Mouse (Mus musculus): ENCODE measurements around the gene Il27ra. TPM values are rescaled to one million over a fixed set of nuclear protein-coding genes. Genes with fewer than 3 reads are reported as not detected.
A peak's percentile ranks its signal among the peaks of the same experiment; 100 is the strongest.
"Not testable (repeated sequence)": the region's sequence is repeated elsewhere in the genome, so short reads cannot be mapped to it uniquely, and the experiment has no call there.

Gene Il27ra
- polyA plus RNA-seq, 1 experiment from 2014 or later = 3.5 TPM

GRCm38 (mm10) chr8:83983222-83983621 is 59.2 kb downstream of the Il27ra start:
- Histone ChIP-seq H3K36me3 (ENCODE audit: control insufficient read depth, insufficient read depth, low read length) (peaks cover 44% of the 10 kb centered on the region), H3K4me1 (ENCODE audit: control insufficient read depth, insufficient read depth, low read length) (peaks cover 25% of the 10 kb centered on the region)
- ATAC-seq (replicated peaks; ENCODE audit: insufficient number of reproducible peaks, low FRiP score, low TSS enrichment); H3K4me3 ChIP-seq (ENCODE audit: low read depth, low read length); H3K4me2 ChIP-seq; H3K27me3 ChIP-seq (ENCODE audit: control insufficient read depth, insufficient read depth, low read length); H3K9me3 ChIP-seq (replicated peaks; ENCODE audit: control insufficient read depth, low read length); H3K9ac ChIP-seq (ENCODE audit: low read depth, low read length); H3K27ac ChIP-seq (ENCODE audit: low read depth, low read length): not testable (repeated sequence)
- WGBS (ENCODE audit: insufficient replicate concordance) = 92% methylated on average over 2 of the region's 2 CpGs

GRCm38 (mm10) chr8:83982449-83982848 is 59.9 kb downstream of the Il27ra start:
- H3K4me3 ChIP-seq (ENCODE audit: low read depth, low read length) = no peak overlapping the region
- H3K9me3 ChIP-seq (replicated peaks; ENCODE audit: control insufficient read depth, low read length) = no peaks in the 10 kb centered on the region
- no peak overlapping the region for H3K4me2 ChIP-seq
- peaks cover 42% of the 10 kb centered on the region for H3K36me3 ChIP-seq (ENCODE audit: control insufficient read depth, insufficient read depth, low read length)
- 73% methylated on average over 4 of the region's 4 CpGs for WGBS (ENCODE audit: insufficient replicate concordance)
- peaks cover 31% of the 10 kb centered on the region for H3K4me1 ChIP-seq (ENCODE audit: control insufficient read depth, insufficient read depth, low read length)
- no peak for ATAC-seq (replicated peaks; ENCODE audit: insufficient number of reproducible peaks, low FRiP score, low TSS enrichment)
- no peak overlapping the region for H3K9ac ChIP-seq (ENCODE audit: low read depth, low read length)
- no peak overlapping the region for H3K27ac ChIP-seq (ENCODE audit: low read depth, low read length)
- H3K27me3 ChIP-seq (ENCODE audit: control insufficient read depth, insufficient read depth, low read length) = no peaks in the 10 kb centered on the region

DNA sequence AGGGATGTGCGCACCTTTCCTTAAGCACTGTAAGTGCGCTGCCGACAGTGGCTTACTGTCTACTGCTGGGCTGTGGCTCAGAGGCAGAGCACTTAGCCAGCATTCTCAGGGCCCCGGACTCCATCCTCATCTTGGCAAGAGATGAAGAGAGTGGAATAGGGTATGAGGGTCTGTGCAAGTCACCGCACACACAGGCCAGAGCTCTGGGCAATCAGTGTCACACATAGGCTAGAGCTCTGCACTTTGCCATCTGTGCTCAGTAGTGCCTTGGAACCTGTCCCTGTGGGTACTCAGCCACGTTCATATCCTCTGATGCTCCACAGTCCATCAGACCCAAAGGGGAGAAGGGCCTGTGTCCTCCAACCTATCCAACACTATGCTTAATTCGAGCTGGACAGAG is 60.9 kb downstream of the Il27ra start:
- H3K4me1 ChIP-seq (ENCODE audit: control insufficient read depth, insufficient read depth, low read length) = peaks cover 39% of the 10 kb centered on the region
- H3K27ac ChIP-seq (ENCODE audit: low read depth, low read length) = no peak overlapping the region
- no peaks in the 10 kb centered on the region for H3K27me3 ChIP-seq (ENCODE audit: control insufficient read depth, insufficient read depth, low read length)
- WGBS (ENCODE audit: insufficient replicate concordance) = 94% methylated on average over 7 of the region's 7 CpGs
- H3K4me2 ChIP-seq = no peak overlapping the region
- no peak for ATAC-seq (replicated peaks; ENCODE audit: insufficient number of reproducible peaks, low FRiP score, low TSS enrichment)
- no peak overlapping the region for H3K4me3 ChIP-seq (ENCODE audit: low read depth, low read length)
- H3K9me3 ChIP-seq (replicated peaks; ENCODE audit: control insufficient read depth, low read length) = no peaks in the 10 kb centered on the region
- H3K9ac ChIP-seq (ENCODE audit: low read depth, low read length) = no peak overlapping the region
- H3K36me3 ChIP-seq (ENCODE audit: control insufficient read depth, insufficient read depth, low read length) = peaks cover 33% of the 10 kb centered on the region

DNA sequence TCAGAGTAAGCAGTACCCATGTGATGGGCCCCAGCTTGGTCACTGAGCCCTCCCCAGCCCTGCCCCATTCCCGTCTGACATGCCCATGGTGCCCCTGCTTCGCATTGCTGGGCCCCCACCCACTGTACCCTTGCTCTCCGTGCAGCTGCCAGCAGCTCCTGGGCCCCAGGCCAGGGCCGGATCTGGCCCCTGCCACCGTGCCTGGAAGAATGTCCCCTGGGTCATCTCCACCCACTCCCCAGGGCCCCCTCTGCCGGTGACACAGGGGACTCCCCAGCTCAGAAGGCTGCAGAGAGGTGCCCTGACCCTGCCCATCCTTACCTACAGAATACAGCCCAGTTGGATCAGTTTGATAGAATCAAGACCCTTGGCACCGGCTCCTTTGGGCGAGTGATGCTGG is 61.5 kb downstream of the Il27ra start:
- Histone ChIP-seq H3K9me3 (replicated peaks; ENCODE audit: control insufficient read depth, low read length) (no peaks in the 10 kb centered on the region), H3K27me3 (ENCODE audit: control insufficient read depth, insufficient read depth, low read length) (no peaks in the 10 kb centered on the region), H3K4me3 (ENCODE audit: low read depth, low read length) (no peak overlapping the region), H3K36me3 (ENCODE audit: control insufficient read depth, insufficient read depth, low read length) (peaks cover 30% of the 10 kb centered on the region), H3K27ac (ENCODE audit: low read depth, low read length) (peak overlapping the region; percentile 82), H3K4me2 (no peak overlapping the region), H3K4me1 (ENCODE audit: control insufficient read depth, insufficient read depth, low read length) (peaks cover 39% of the 10 kb centered on the region), H3K9ac (ENCODE audit: low read depth, low read length) (peak overlapping the region; percentile 46; the same call in 1 of the 2 replicates)
- ATAC-seq (replicated peaks; ENCODE audit: insufficient number of reproducible peaks, low FRiP score, low TSS enrichment) = no peak
- 74% methylated on average over 8 of the region's 8 CpGs for WGBS (ENCODE audit: insufficient replicate concordance)

MicroRNA genes within 50 kb of the gene (microRNA counts, 519-probe panel; counts per million panel counts)
- microRNA mmu-miR-1199 (32.2 counts per million), microRNA mmu-miR-709 (1,955 counts per million, percentile 2 among the panel's probes with 10 or more counts)

Small RNAs within 50 kb of the gene (microRNA-seq; reads per million reads assigned to microRNA genes)
- gene Mir1199 (ENCODE audit: borderline number of aligned reads) = 1.2 reads per million, percentile 16 among the genes with 10 or more reads in this experiment
- not detected for gene Mir709 (ENCODE audit: borderline number of aligned reads)
- 2.2 reads per million, percentile 27 among the genes with 10 or more reads in this experiment for gene Mir8111 (ENCODE audit: borderline number of aligned reads)

Other genes starting within 250 kb of the Il27ra start
- 10.2 and 13.5 TPM in 2 replicates for gene Adgrl1, start 142.5 kb downstream of the Il27ra start, polyA plus RNA-seq (2014; fragmentation: Nextera tagmentation; extraction: Ambion mirVana)
- gene Gm10644, start 87.4 kb downstream of the Il27ra start, polyA plus RNA-seq (2014; fragmentation: Nextera tagmentation; extraction: Ambion mirVana) = 0.58 and 0.76 TPM in 2 replicates
- 69.4 and 72.2 TPM in 2 replicates for gene Asf1b, start 87.1 kb downstream of the Il27ra start, polyA plus RNA-seq (2014; fragmentation: Nextera tagmentation; extraction: Ambion mirVana)
- 136 and 139 TPM in 2 replicates for gene Prkaca, start 69.6 kb downstream of the Il27ra start, polyA plus RNA-seq (2014; fragmentation: Nextera tagmentation; extraction: Ambion mirVana)
- 8.1 and 10.1 TPM in 2 replicates for gene Samd1, start 44.9 kb downstream of the Il27ra start, polyA plus RNA-seq (2014; fragmentation: Nextera tagmentation; extraction: Ambion mirVana)
- gene 1700067K01Rik, start 41.1 kb downstream of the Il27ra start, polyA plus RNA-seq (2014; fragmentation: Nextera tagmentation; extraction: Ambion mirVana) = 0.42 and 0.52 TPM in 2 replicates
- gene 2210011C24Rik, start 30.4 kb downstream of the Il27ra start, polyA plus RNA-seq (2014; fragmentation: Nextera tagmentation; extraction: Ambion mirVana) = 0.11 TPM in 1 of 2 replicates, not detected in the other
- gene Palm3, start 21.1 kb downstream of the Il27ra start, polyA plus RNA-seq (2014; fragmentation: Nextera tagmentation; extraction: Ambion mirVana) = 0.57 and 0.77 TPM in 2 replicates
- not detected in 2 replicates for gene Rln3, start 2.4 kb upstream of the Il27ra start, polyA plus RNA-seq (2014; fragmentation: Nextera tagmentation; extraction: Ambion mirVana)
- gene Gm10643, start 22.5 kb upstream of the Il27ra start, polyA plus RNA-seq (2014; fragmentation: Nextera tagmentation; extraction: Ambion mirVana) = 1.0 and 1.1 TPM in 2 replicates
- 7.5 and 7.9 TPM in 2 replicates for gene Rfx1, start 24.2 kb upstream of the Il27ra start, polyA plus RNA-seq (2014; fragmentation: Nextera tagmentation; extraction: Ambion mirVana)
- 7.5 and 8.8 TPM in 2 replicates for gene Dcaf15, start 62.2 kb upstream of the Il27ra start, polyA plus RNA-seq (2014; fragmentation: Nextera tagmentation; extraction: Ambion mirVana)
- gene Podnl1, start 83.4 kb upstream of the Il27ra start, polyA plus RNA-seq (2014; fragmentation: Nextera tagmentation; extraction: Ambion mirVana) = 0.14 TPM in 1 of 2 replicates, not detected in the other
- 11.1 and 12.6 TPM in 2 replicates for gene Cc2d1a, start 105.3 kb upstream of the Il27ra start, polyA plus RNA-seq (2014; fragmentation: Nextera tagmentation; extraction: Ambion mirVana)
- 0.44 and 0.59 TPM in 2 replicates for gene 4930432K21Rik, start 105.4 kb upstream of the Il27ra start, polyA plus RNA-seq (2014; fragmentation: Nextera tagmentation; extraction: Ambion mirVana)
- 1.4 and 2.8 TPM in 2 replicates for gene Nanos3, start 142.6 kb upstream of the Il27ra start, polyA plus RNA-seq (2014; fragmentation: Nextera tagmentation; extraction: Ambion mirVana)
- 6.3 and 7.8 TPM in 2 replicates for gene Zswim4, start 194.5 kb upstream of the Il27ra start, polyA plus RNA-seq (2014; fragmentation: Nextera tagmentation; extraction: Ambion mirVana)
- 321 and 330 TPM in 2 replicates for gene D8Ertd738e, start 207.1 kb upstream of the Il27ra start, polyA plus RNA-seq (2014; fragmentation: Nextera tagmentation; extraction: Ambion mirVana)
- gene Mri1, start 214.7 kb upstream of the Il27ra start, polyA plus RNA-seq (2014; fragmentation: Nextera tagmentation; extraction: Ambion mirVana) = 45.3 and 50.7 TPM in 2 replicates
- 16.1 and 18.5 TPM in 2 replicates for gene Ccdc130, start 227.8 kb upstream of the Il27ra start, polyA plus RNA-seq (2014; fragmentation: Nextera tagmentation; extraction: Ambion mirVana)

All from heart, embryonic 11.5 days (tissue).